34 mouse cellular contexts compared by ENCODE assay signal in genomic region chr2:145898106-145898505, GRCm38 (mm10). TPM values are rescaled to one million over a fixed set of nuclear protein-coding genes. Genes with fewer than 3 reads are reported as not detected.
DNase-seq lines count a peak whose midpoint lies in the region; TF ChIP-seq lines count a peak whose summit lies in the region.
"Had no signal": no experiment of that assay in that cellular context is flagged by ENCODE, and none has a peak within 500 bp of the region (broad histone marks: within the 10 kb centered on the region; RNA-seq: fewer than 3 reads in every experiment).

No protein-coding gene starts in this region.

- no peak overlapping the region for H3K4me3 ChIP-seq in gastrocnemius, adult 2 months
- H3K4me3 ChIP-seq: embryonic facial prominence, embryonic 13.5 days; forebrain, embryonic 10.5 days; heart, embryonic 13.5 days; hindbrain, embryonic 10.5 days; kidney, embryonic 15.5 days; limb, embryonic 10.5 days; limb, embryonic 15.5 days; liver, embryonic 13.5 days; megakaryocyte, embryonic 14.5 days; midbrain, embryonic 12.5 days; myocyte; neural tube, embryonic 12.5 days had no signal

- intact Hi-C loops in gastrocnemius, adult 2 months (cut with DNase I), result no loop called here
- intact Hi-C loops in gastrocnemius, postnatal 14 days (cut with DNase I; ENCODE audit: low total_unique reads), result no loop called here

- peak overlapping the region; percentile 61 for H3K27ac ChIP-seq in gastrocnemius, adult 2 months
- H3K27ac ChIP-seq: embryonic facial prominence, embryonic 13.5 days; forebrain, embryonic 10.5 days; heart, embryonic 13.5 days; hindbrain, embryonic 10.5 days; kidney, embryonic 15.5 days; limb, embryonic 10.5 days; liver, embryonic 13.5 days; midbrain, embryonic 12.5 days; neural tube, embryonic 12.5 days; stomach, postnatal 0 days had no signal

- no peak for TF ChIP-seq CTCF in gastrocnemius, adult 2 months (IDR thresholded peaks at IDR 0.05)

- no peak for DNase-seq in gastrocnemius, adult 2 months
- DNase-seq in gastrocnemius, postnatal 25 days, result no peak
- peak; percentile 78 for DNase-seq in cerebellum, adult 11-12 months
- peak; percentile 85 for DNase-seq in cerebellum, adult 9-11 months
- DNase-seq in retina, postnatal 1 day, result peak; percentile 61
- no peak for DNase-seq in kidney, postnatal 14 days
- DNase-seq in spleen, adult 18-20 months, result no peak
- no peak for DNase-seq in gastrocnemius, postnatal 14 days
- DNase-seq: adrenal gland, adult 8-10 months; forebrain, postnatal 0 days; heart, postnatal 10 days; kidney, adult 18-20 months; kidney, postnatal 4 days; liver, embryonic 13.5 days; lung, adult 18-20 months; lung, postnatal 4 days; right cerebral cortex, postnatal 25 days; thymus, adult 18-20 months; thymus, postnatal 25 days had no signal

RNA-seq across cellular contexts. Expression of gene Naa20, which starts 3.8 kb away (rescaled TPM):
- 10 to 100 TPM; 53.5 to 69.1 TPM for total RNA-seq in gastrocnemius, adult 2 months (2021)
- total RNA-seq in gastrocnemius, postnatal 25 days (2021), result 10 to 100 TPM; 54.6 to 57.2 TPM
- total RNA-seq in gastrocnemius, postnatal 14 days (2021), result 10 to 100 TPM; 42.3 to 45.8 TPM

RNA-seq across cellular contexts. Expression of gene Cfap61, which starts 36.5 kb away (rescaled TPM):
- total RNA-seq in gastrocnemius, adult 2 months (2021), result not detected
- total RNA-seq in gastrocnemius, postnatal 25 days (2021), result not detected
- not detected for total RNA-seq in gastrocnemius, postnatal 14 days (2021)
- total RNA-seq: common myeloid progenitor, adult 5-6 weeks; gastrocnemius, postnatal 4 days; MEL had no signal

RNA-seq across cellular contexts. Expression of gene Crnkl1, which starts 36.7 kb away (rescaled TPM):
- total RNA-seq in gastrocnemius, adult 2 months (2021), result 10 to 100 TPM; 13.3 to 18.0 TPM
- total RNA-seq in gastrocnemius, postnatal 25 days (2021), result 10 to 100 TPM; 13.3 to 14.2 TPM
- 10 to 100 TPM; 13.1 TPM for total RNA-seq in gastrocnemius, postnatal 14 days (2021)

Comparison
In these comparisons a context has a peak if more than half of its experiments do, and no peak if none do; other contexts are left out.
1. DNase-seq: peak in cerebellum, adult 11-12 months (single experiment), cerebellum, adult 9-11 months (single experiment) and retina, postnatal 1 day (single experiment); none in gastrocnemius, adult 2 months (single experiment), gastrocnemius, postnatal 25 days (single experiment), kidney, postnatal 14 days (single experiment), spleen, adult 18-20 months (0 of 2) and gastrocnemius, postnatal 14 days (single experiment).